Mouse (Mus musculus) ovary, adult 2 months (tissue): ENCODE measurements around the gene Dbx1. TPM values are rescaled to one million over a fixed set of nuclear protein-coding genes. Genes with fewer than 3 reads are reported as not detected.

Experiments
- polyA plus RNA-seq: library from polyadenylated mRNA; depleted of rRNA; stranded (reverse); fragments of >200 nt; gene quantifications from 2 replicates; pipeline ENCODE4 v1.2.3, GENCODE M21; 2012; rRNA removed

Dbx1 gene
- polyA plus RNA-seq = not detected in 2 replicates

DNA sequence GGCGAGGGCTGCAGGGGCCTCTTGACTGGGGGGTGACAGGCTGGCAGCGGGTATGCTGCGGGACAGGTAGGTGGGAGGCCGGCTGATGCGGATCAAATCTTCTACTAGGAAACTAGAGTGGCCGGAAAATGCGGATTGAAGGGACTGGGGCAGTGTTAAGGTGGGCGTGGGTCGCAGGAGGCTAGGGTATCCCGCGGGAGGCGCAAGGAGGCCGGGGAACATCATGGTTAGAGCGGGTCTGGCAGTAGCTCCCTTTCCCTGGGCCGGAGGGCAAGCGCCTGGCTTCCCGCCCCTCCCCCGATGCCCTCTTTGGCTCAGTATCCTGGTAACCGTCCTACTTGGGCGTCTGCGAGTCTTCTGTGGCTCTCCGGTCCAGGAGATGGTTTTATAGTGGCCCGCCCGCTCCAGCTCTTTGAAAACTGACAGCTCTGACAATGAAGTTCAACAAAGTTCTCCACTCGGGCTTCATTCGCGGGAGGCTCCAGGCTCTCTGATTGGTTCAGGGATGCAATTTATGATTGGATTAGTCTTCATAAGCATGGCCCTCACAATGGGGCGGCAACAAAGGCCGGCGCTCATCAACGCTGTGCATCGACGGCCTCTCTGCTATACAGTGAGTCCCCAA, at the start of gene Dbx1:
TSS of gene Dbx1 (minus strand) at position 359 of the 625 bp plus-strand sequence.

Other genes starting within 250 kb of the Dbx1 start
- gene Htatip2, start 122.3 kb upstream of the Dbx1 start, polyA plus RNA-seq = 4.7 and 6.0 TPM in 2 replicates
- gene Prmt3, start 141.5 kb upstream of the Dbx1 start, polyA plus RNA-seq = 77.7 and 98.0 TPM in 2 replicates